Mouse (Mus musculus): ENCODE data around the gene Igsf8. TPM values are rescaled to one million over a fixed set of nuclear protein-coding genes. Genes with fewer than 3 reads are reported as not detected.

The Igsf8 gene
- polyA plus RNA-seq, 1 experiment from 2014 or later: 159 TPM

DNA sequence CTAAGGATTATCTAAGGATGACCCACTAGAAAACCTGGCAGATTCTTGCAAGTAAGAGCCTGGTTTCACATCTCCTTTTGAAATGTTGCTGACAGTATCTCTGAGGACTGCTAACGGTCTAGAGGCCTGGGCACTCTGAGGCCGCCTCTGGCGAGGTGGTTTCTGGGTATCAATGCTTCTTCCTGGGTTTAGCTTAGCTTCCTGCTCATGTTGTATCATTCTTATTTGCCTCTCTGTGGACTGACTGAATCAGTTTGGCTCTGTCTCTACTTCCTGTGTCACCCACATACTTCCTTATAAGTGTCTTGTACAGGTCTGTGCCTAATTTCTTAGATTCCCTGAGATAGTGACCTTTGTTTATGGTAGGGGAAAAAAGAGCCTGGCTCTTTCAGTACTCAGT is 15.7 kb downstream of the Igsf8 start:
- no peak overlapping the region for H3K4me3 ChIP-seq
- WGBS: 82% methylated on average over 3 of the region's 3 CpGs
- no peak overlapping the region for H3K4me2 ChIP-seq (replicated peaks)
- no peaks in the 10 kb centered on the region for H3K27me3 ChIP-seq
- H3K27ac ChIP-seq: no peak overlapping the region
- H3K4me1 ChIP-seq: 0 out of 2 replicates have a peak, but pooled peaks cover 4% of the 10 kb centered on the region
- no peaks in the 10 kb centered on the region for H3K36me3 ChIP-seq
- H3K9ac ChIP-seq: no peak overlapping the region
- no peaks in the 10 kb centered on the region for H3K9me3 ChIP-seq (replicated peaks)
- no peak for ATAC-seq (ENCODE audit: low FRiP score)

DNA sequence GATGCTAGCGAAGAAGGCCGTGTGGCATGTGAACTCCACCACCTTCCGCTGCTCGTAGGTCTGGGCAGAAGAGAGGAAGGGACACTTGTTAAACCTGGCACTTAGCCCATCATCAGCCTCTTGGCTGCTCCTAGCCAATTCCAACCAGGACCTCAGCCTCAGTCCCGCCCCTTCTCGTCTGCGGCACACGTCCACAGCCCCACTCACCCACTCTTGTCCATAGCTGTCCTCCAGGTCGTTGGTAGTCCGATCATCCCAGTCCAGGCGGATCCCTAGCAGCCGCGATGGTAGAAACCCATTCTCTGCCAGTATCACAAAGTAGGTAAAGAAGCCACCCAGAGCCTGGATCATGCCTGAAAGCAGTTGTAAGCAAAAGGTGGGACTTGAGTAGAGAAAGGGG is 16.9 kb downstream of the Igsf8 start:
- Histone ChIP-seq H3K36me3 (no peaks in the 10 kb centered on the region), H3K4me1 (0 out of 2 replicates have a peak, but pooled peaks cover 4% of the 10 kb centered on the region), H3K9ac (no peak overlapping the region), H3K27ac (no peak overlapping the region), H3K27me3 (no peaks in the 10 kb centered on the region), H3K4me3 (no peak overlapping the region), H3K4me2 (replicated peaks) (no peak overlapping the region), H3K9me3 (replicated peaks) (no peaks in the 10 kb centered on the region)
- WGBS: 94% methylated on average over 13 of the region's 13 CpGs
- ATAC-seq (ENCODE audit: low FRiP score): no peak

DNA sequence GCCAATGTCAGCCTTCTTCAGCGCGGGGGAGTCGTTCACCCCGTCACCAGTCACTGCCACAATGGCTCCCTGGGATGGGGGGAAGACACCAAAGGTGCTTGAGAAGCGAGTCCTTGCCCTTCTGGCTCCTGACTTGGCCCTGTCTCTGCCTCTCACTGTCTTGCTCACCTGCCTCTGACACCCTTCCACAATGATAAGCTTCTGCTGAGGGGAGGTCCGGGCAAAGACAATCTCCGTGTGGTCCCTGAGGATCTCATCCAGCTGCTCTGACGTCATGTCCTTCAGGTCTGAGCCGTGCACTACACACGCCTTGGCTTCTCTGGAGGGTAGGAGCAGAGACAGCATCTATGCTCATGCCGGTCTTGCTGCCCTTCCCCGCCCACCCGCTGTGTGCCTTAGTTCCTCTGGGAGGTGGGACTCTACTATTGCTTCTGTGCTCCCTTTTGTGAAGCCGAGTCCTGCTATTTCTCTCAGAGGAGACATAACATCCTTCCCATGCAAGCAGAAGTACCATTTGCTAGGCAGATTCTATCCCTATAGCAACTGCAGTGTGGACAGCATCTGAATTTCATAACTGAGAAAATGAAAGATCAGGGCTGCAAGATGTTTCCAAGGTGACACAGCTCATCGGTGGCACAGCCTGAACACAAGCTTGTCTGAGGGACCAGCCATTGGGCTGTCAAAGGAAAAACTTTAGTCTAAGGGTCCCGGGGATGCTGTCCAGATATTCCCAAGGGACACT is 18.5 kb downstream of the Igsf8 start:
- no peaks in the 10 kb centered on the region for H3K27me3 ChIP-seq
- ATAC-seq (ENCODE audit: low FRiP score): no peak
- H3K4me2 ChIP-seq (replicated peaks): no peak overlapping the region
- no peak overlapping the region for H3K27ac ChIP-seq
- H3K9ac ChIP-seq: no peak overlapping the region
- H3K36me3 ChIP-seq: no peaks in the 10 kb centered on the region
- H3K9me3 ChIP-seq (replicated peaks): no peaks in the 10 kb centered on the region
- H3K4me1 ChIP-seq: 0 out of 2 replicates have a peak, but pooled peaks cover 4% of the 10 kb centered on the region
- 78% methylated on average over 16 of the region's 16 CpGs for WGBS
- H3K4me3 ChIP-seq: no peak overlapping the region

DNA sequence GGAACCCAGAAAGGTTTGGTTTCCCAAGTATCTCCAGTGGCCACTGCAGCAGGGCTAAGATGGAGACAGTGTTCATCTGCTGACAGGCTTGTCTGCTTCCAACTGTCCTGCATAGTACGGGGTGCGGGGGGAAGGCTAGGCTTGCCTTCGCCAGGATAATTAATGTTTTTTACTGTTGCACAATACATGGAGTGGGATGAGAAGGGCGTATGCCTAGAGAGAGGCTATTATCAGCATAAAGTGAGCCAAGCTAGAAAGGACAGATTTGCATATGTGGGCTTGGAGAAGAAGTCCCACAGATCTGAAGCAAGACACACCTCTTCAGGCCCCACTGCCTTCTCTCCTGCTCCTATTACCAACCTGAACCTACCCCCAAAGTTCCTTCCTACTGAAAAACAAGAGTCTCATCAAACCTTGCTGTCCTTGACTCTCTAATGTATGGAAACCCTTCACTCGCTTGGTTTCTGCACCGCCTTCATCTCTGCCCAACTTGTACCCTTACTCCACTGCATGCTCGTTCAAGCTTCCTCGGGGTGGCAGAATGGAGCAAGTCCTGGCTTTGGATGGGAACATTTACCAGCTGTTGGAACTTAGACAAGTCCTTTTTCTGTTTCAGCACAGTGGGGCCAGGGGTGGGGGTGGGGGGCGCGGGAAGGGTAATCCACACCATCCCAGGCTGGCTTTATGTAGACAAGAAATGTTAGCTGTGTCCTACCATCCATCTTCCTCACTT is 20.2 kb downstream of the Igsf8 start:
- Histone ChIP-seq H3K9me3 (replicated peaks) (no peaks in the 10 kb centered on the region), H3K27ac (no peak overlapping the region)
- 85% methylated on average over 10 of the region's 10 CpGs for WGBS

DNA sequence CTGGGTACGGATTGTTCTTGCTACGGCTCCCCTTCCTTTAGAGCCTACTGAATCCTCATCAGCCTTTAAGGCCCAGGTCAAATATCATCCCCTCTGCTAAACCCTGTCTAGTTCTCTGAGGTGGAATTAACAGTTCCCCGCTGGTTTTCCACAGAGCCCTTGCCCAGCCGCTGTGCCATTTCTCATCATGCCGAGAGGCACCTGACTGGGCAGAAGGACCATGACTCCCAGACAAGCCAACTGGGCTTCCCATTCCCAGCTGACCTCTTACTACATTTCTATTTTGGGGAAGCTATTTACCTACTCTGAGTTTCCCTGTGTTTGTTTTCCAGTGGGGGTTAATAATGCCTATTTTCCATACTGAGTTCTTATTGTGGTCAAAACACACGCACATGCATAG is 21.6 kb downstream of the Igsf8 start:
- Histone ChIP-seq H3K4me2 (replicated peaks) (no peak overlapping the region), H3K27ac (no peak overlapping the region), H3K36me3 (no peaks in the 10 kb centered on the region), H3K27me3 (no peaks in the 10 kb centered on the region), H3K9ac (no peak overlapping the region), H3K9me3 (replicated peaks) (no peaks in the 10 kb centered on the region), H3K4me3 (no peak overlapping the region), H3K4me1 (0 out of 2 replicates have a peak, but pooled peaks cover 6% of the 10 kb centered on the region)
- ATAC-seq (ENCODE audit: low FRiP score): no peak
- WGBS: 88% methylated on average over 6 of the region's 6 CpGs

More for the DNA sequence above, 20.2 kb downstream of the Igsf8 start:
- no peaks in the 10 kb centered on the region for H3K27me3 ChIP-seq
- no peak overlapping the region for H3K4me3 ChIP-seq
- H3K4me1 ChIP-seq: 0 out of 2 replicates have a peak, but pooled peaks cover 6% of the 10 kb centered on the region
- no peak overlapping the region for H3K4me2 ChIP-seq (replicated peaks)
- H3K36me3 ChIP-seq: no peaks in the 10 kb centered on the region
- ATAC-seq (ENCODE audit: low FRiP score): no peak
- H3K9ac ChIP-seq: no peak overlapping the region

DNA sequence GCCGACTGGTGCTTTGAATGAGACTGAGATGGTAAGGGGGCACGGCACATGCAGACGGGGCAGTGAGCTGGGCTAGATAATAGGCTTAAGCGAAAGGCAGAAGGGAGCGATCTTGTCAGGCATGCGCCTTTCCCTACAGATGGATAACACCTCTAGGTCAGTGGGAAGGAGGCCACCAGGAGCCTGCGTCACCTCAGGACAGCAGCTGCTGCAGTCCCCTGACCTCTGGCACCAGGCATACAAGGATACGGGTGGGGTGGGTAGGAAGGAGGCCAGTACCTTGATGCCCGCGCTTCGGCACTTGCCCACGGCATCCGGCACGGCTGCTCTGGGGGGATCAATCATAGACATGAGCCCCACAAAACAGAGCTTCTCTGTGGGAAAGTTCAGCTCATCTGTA is 22.8 kb downstream of the Igsf8 start:
- H3K36me3 ChIP-seq: no peaks in the 10 kb centered on the region
- H3K9ac ChIP-seq: no peak overlapping the region
- H3K4me1 ChIP-seq: 0 out of 2 replicates have a peak, but pooled peaks cover 6% of the 10 kb centered on the region
- WGBS: 92% methylated on average over 14 of the region's 14 CpGs
- no peak for ATAC-seq (ENCODE audit: low FRiP score)
- no peak overlapping the region for H3K27ac ChIP-seq
- H3K4me2 ChIP-seq (replicated peaks): no peak overlapping the region
- no peaks in the 10 kb centered on the region for H3K27me3 ChIP-seq
- H3K9me3 ChIP-seq (replicated peaks): no peaks in the 10 kb centered on the region
- H3K4me3 ChIP-seq: no peak overlapping the region

DNA sequence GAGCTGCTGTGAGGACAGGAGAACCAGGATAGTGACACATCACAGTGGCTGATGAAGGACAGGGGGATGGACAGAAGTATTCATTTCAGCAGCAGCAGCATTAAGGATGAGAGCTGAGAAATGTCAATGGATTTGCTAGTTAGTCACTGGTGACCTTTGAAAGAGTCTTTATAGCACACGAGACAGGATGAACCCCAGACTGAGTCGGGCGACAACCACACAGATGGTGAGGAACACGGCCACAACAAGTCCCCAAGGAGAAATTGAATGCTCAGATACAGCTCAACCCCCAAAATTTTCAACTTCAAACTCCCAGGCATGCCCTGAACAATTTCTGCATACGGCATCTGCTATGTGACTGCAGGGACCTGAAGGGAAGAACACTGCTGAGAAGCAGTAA is 25.3 kb downstream of the Igsf8 start:
- H3K36me3 ChIP-seq: no peaks in the 10 kb centered on the region
- no peak overlapping the region for H3K9ac ChIP-seq
- no peak overlapping the region for H3K4me2 ChIP-seq (replicated peaks)
- H3K27me3 ChIP-seq: no peaks in the 10 kb centered on the region
- WGBS: 82% methylated on average over 5 of the region's 5 CpGs
- no peak overlapping the region for H3K4me3 ChIP-seq
- no peak overlapping the region for H3K27ac ChIP-seq
- no peaks in the 10 kb centered on the region for H3K9me3 ChIP-seq (replicated peaks)
- no peak for ATAC-seq (ENCODE audit: low FRiP score)
- H3K4me1 ChIP-seq: 0 out of 2 replicates have a peak, but pooled peaks cover 3% of the 10 kb centered on the region

DNA sequence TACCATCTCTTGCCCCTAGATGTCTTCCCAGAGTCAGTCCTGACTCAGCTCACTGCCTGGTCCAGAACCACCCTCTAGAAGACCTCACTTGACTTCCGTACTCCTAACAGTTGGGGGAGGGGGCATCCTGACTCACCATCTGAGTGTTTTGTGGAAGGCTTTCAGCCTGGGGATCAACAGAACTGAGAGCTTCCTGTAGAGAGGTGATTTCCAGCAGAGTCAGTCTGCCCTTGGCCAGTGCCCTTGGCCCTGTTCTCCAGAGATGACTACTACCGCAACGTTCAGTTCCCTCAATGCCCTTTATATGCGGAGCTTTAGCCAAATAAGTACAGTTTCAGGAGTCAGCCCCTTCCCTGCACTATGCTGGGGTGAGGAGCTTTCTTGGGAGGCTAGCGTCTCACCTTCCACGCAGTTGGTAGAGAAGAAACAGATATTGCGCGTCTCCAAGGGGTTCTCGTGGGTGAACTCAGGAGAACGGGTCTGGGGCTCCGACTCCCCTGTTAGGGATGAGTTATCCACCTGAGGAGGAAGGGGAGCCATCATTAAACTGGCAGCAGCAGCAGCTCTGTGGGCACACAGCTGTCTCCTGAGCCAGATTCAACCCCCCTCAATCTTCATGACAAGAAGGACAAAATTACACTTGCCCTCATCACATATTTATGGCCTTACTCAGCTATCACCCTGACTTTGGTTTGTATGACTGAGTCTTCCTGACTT is 27.6 kb downstream of the Igsf8 start:
- no peaks in the 10 kb centered on the region for H3K27me3 ChIP-seq
- H3K27ac ChIP-seq: no peak overlapping the region
- WGBS: 91% methylated on average over 11 of the region's 11 CpGs
- H3K4me2 ChIP-seq (replicated peaks): no peak overlapping the region
- no peaks in the 10 kb centered on the region for H3K36me3 ChIP-seq
- no peak overlapping the region for H3K4me3 ChIP-seq
- no peak for ATAC-seq (ENCODE audit: low FRiP score)
- no peaks in the 10 kb centered on the region for H3K9me3 ChIP-seq (replicated peaks)
- H3K4me1 ChIP-seq: 0 out of 2 replicates have a peak, but pooled peaks cover 3% of the 10 kb centered on the region
- no peak overlapping the region for H3K9ac ChIP-seq

DNA sequence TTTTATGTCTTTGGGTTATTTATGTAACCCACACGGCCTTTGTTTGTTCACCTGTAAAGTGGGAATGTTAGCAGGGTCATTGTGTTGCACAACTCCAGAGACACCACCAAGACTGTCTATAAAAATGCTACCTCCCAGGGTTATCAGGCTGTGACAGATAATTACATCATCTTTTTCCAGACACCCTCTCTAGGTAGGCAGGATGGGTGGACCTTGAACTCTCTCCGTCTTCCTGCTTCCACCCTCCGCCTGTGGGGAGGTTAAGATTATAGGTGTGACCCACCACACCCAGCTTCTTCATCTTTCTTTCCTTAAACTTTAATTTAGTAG is 28.1 kb downstream of the Igsf8 start:
- Histone ChIP-seq H3K4me1 (peaks cover 6% of the 10 kb centered on the region; the same call in 1 of the 2 replicates), H3K9me3 (replicated peaks) (no peaks in the 10 kb centered on the region), H3K27ac (no peak overlapping the region), H3K27me3 (no peaks in the 10 kb centered on the region), H3K36me3 (no peaks in the 10 kb centered on the region), H3K4me3 (no peak overlapping the region), H3K4me2 (replicated peaks) (no peak overlapping the region), H3K9ac (no peak overlapping the region)
- no peak for ATAC-seq (ENCODE audit: low FRiP score)
- 91% methylated on average over 3 of the region's 3 CpGs for WGBS

DNA sequence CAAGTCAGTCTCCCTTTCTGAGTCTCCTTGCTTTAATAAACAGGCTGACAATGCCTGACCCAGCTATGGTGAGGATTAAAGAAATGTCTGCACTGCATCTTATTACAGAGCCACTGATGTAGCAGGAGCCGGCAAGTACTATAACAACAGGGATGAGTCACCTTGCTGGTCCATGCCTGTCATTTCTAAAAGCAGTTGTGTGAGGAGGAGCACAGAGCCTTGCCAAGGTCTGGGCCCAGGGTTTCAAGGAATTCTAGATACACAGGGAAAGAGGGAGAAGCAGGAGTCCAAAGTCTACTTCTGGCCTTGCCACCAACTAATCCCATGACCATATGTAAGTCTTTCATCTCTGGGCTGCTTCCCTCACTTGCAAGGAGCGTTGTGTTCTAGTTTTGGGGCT is 31.4 kb downstream of the Igsf8 start:
- H3K27me3 ChIP-seq: no peaks in the 10 kb centered on the region
- H3K4me3 ChIP-seq: no peak overlapping the region
- H3K9ac ChIP-seq: no peak overlapping the region
- H3K4me2 ChIP-seq (replicated peaks): no peak overlapping the region
- no peak for ATAC-seq (ENCODE audit: low FRiP score)
- H3K36me3 ChIP-seq: no peaks in the 10 kb centered on the region
- H3K9me3 ChIP-seq (replicated peaks): no peaks in the 10 kb centered on the region
- peaks cover 31% of the 10 kb centered on the region for H3K4me1 ChIP-seq
- WGBS: 92% methylated on average over 2 of the region's 2 CpGs
- H3K27ac ChIP-seq: no peak overlapping the region

DNA sequence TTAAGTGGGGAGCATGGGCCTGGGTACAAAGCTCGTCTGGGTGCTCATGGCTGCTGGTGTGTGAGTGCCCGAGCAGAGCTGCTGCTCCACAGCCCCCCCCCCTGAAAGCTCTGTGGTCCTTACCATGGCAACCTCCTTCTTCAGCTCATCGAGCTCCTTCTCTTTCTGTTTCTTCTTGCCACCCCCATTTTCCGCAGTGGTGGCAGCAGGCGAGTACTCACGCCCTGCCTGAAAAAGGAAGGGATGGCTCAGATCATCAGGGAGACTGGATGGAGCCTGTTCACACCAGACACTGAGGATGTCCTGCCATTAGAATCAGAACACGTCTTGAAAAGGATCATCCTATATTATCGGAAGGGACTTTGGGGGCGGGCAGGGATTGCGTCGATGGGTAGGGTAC is 32.0 kb downstream of the Igsf8 start:
- 90% methylated on average over 11 of the region's 11 CpGs for WGBS
- H3K27me3 ChIP-seq: 0 out of 2 replicates have a peak, but pooled peaks cover 4% of the 10 kb centered on the region
- ATAC-seq (ENCODE audit: low FRiP score): no peak
- no peak overlapping the region for H3K27ac ChIP-seq
- H3K9ac ChIP-seq: no peak overlapping the region
- H3K4me1 ChIP-seq: peaks cover 36% of the 10 kb centered on the region
- H3K9me3 ChIP-seq (replicated peaks): no peaks in the 10 kb centered on the region
- H3K36me3 ChIP-seq: no peaks in the 10 kb centered on the region
- no peak overlapping the region for H3K4me3 ChIP-seq
- H3K4me2 ChIP-seq (replicated peaks): no peak overlapping the region

DNA sequence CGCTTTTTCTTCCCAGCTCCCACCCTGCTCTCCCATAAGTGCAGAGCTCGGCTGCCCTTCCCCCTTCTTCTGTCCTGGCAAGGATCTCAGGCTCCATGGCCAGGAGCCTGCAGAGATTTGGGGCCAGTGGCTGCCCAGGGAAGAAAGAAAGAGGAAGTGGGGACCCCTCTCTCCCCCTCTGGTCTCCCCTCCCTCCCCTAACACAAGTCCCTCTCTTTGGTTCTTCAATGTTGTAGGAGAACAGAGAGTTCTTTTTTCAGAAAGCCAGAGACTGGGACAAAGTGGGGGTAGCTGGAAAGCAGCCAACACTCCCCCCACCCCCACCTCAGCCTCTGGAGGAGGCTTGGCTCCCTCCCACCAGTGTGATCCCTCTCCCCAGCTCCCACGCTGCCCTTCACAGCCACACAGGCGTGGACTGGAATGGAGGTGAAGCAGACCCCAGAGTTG is 34.3 kb downstream of the Igsf8 start:
- H3K4me2 ChIP-seq (replicated peaks): peak overlapping the region; percentile 40

More for the DNA sequence above, 34.3 kb downstream of the Igsf8 start:
- Histone ChIP-seq H3K4me1 (peaks cover 49% of the 10 kb centered on the region), H3K9me3 (replicated peaks) (no peaks in the 10 kb centered on the region), H3K9ac (no peak overlapping the region), H3K4me3 (no peak overlapping the region), H3K27me3 (peaks cover 12% of the 10 kb centered on the region; the same call in 1 of the 2 replicates), H3K27ac (peak overlapping the region; percentile 49), H3K36me3 (no peaks in the 10 kb centered on the region)
- peak; percentile 65 for ATAC-seq (ENCODE audit: low FRiP score)
- 39% methylated on average over 4 of the region's 4 CpGs for WGBS

Data from hindbrain, embryonic 12.5 days (tissue).